Comparison of ENCODE assay signal across 15 mouse cellular contexts in the genomic region with DNA sequence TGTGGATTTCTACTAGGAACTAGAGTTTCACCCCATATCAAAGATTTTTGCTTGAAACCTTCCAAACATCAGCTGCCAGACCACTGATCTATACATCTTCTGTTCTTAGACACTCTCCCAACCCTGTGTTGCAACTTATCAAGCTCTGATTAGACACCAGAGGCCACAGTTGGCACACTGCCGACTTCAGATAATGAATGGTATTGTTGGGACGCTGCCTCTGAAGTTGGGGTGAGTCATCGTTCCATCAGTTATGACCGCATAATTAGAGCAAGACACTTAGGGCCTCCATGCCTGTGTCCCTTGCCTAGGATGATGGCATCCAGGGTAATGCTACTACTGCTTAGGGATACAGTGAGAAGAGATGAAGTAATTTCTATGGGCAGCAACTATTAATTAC.
DNase-seq lines count a peak whose midpoint lies in the region; ATAC-seq and TF ChIP-seq lines count a peak whose summit lies in the region.
"Had no signal": no experiment of that assay in that cellular context is flagged by ENCODE, and none has a peak within 500 bp of the region (broad histone marks: within the 10 kb centered on the region; RNA-seq: fewer than 3 reads in every experiment).

No protein-coding gene starts in this region.

- H3K4me1 ChIP-seq in cerebellum, adult 2 months (ENCODE audit: control insufficient read depth, insufficient read depth, low read length): no peaks in the 10 kb centered on the region
- H3K4me1 ChIP-seq in kidney, embryonic 15.5 days: no peaks in the 10 kb centered on the region
- H3K4me1 ChIP-seq: embryonic facial prominence, embryonic 12.5 days had no signal

- H3K27ac ChIP-seq in cerebellum, adult 2 months (ENCODE audit: insufficient read depth, low read length): 0 out of 2 replicates have a peak overlapping the region, but pooled peaks have one; percentile 30
- no peak overlapping the region for H3K27ac ChIP-seq in kidney, embryonic 15.5 days
- H3K27ac ChIP-seq: embryonic facial prominence, embryonic 12.5 days had no signal

- H3K36me3 ChIP-seq in kidney, embryonic 15.5 days: no peaks in the 10 kb centered on the region
- H3K36me3 ChIP-seq: embryonic facial prominence, embryonic 12.5 days; G1E had no signal

- no peak for TF ChIP-seq POLR2A in cerebellum, adult 2 months (IDR thresholded peaks at IDR 0.05; ENCODE audit: borderline replicate concordance, insufficient read depth, low read length)

- ATAC-seq in kidney, embryonic 15.5 days (replicated peaks; ENCODE audit: low FRiP score): no peak
- ATAC-seq: forebrain, embryonic 16.5 days had no signal

- no peaks in the 10 kb centered on the region for H3K9me3 ChIP-seq in kidney, embryonic 15.5 days (replicated peaks)
- H3K9me3 ChIP-seq: embryonic facial prominence, embryonic 12.5 days had no signal

- no peak overlapping the region for H3K4me2 ChIP-seq in kidney, embryonic 15.5 days
- H3K4me2 ChIP-seq: embryonic facial prominence, embryonic 12.5 days had no signal

- no peak for TF ChIP-seq CTCF in cerebellum, adult 2 months (IDR thresholded peaks at IDR 0.05; ENCODE audit: borderline replicate concordance, insufficient read depth, low read depth, low read length)

- H3K27me3 ChIP-seq in cerebellum, adult 2 months (ENCODE audit: control insufficient read depth, insufficient read depth, low read length): no peaks in the 10 kb centered on the region
- no peaks in the 10 kb centered on the region for H3K27me3 ChIP-seq in kidney, embryonic 15.5 days
- H3K27me3 ChIP-seq: embryonic facial prominence, embryonic 12.5 days had no signal

- DNase-seq in cerebellum, adult 2 months: peak in 1 of 2 experiments; percentile 23
- no peak for DNase-seq in cerebellum, postnatal 14 days
- peak; percentile 58 to 61 for DNase-seq in layer of hippocampus, adult 8-10 months (ENCODE audit: low spot score in 2 of 2)
- DNase-seq in layer of hippocampus, postnatal 10 days (ENCODE audit: low spot score in 2 of 2): no peak
- peak; percentile 49 for DNase-seq in 3T3-L1 (ENCODE audit: low read depth, low spot score)
- peak; percentile 79 for DNase-seq in adrenal gland, postnatal 14 days
- no peak for DNase-seq in urinary bladder, postnatal 4 days (ENCODE audit: low spot score in 2 of 2)
- DNase-seq: cerebellum, adult 9-10 months; kidney, postnatal 25 days; lung, postnatal 4 days; thymus, postnatal 4 days had no signal

- 61% methylated on average over 4 of the region's 4 CpGs for WGBS in cerebellum, adult 2 months
- 90% methylated on average over 4 of the region's 4 CpGs for WGBS in kidney, embryonic 15.5 days

- no peak overlapping the region for H3K9ac ChIP-seq in kidney, embryonic 15.5 days
- H3K9ac ChIP-seq: embryonic facial prominence, embryonic 12.5 days had no signal

- H3K4me3 ChIP-seq in cerebellum, adult 2 months (replicated peaks; ENCODE audit: insufficient read depth, low read depth, low read length): no peak overlapping the region
- H3K4me3 ChIP-seq in kidney, embryonic 15.5 days (replicated peaks): no peak overlapping the region
- H3K4me3 ChIP-seq: embryonic facial prominence, embryonic 12.5 days had no signal

Comparison
In these comparisons a context has a peak if more than half of its experiments do, and no peak if none do; other contexts are left out.
1. DNase-seq: peak in layer of hippocampus, adult 8-10 months (2 of 2), 3T3-L1 (single experiment) and adrenal gland, postnatal 14 days (single experiment); none in cerebellum, postnatal 14 days (0 of 2), layer of hippocampus, postnatal 10 days (0 of 2) and urinary bladder, postnatal 4 days (0 of 2).